In the genomic region with DNA sequence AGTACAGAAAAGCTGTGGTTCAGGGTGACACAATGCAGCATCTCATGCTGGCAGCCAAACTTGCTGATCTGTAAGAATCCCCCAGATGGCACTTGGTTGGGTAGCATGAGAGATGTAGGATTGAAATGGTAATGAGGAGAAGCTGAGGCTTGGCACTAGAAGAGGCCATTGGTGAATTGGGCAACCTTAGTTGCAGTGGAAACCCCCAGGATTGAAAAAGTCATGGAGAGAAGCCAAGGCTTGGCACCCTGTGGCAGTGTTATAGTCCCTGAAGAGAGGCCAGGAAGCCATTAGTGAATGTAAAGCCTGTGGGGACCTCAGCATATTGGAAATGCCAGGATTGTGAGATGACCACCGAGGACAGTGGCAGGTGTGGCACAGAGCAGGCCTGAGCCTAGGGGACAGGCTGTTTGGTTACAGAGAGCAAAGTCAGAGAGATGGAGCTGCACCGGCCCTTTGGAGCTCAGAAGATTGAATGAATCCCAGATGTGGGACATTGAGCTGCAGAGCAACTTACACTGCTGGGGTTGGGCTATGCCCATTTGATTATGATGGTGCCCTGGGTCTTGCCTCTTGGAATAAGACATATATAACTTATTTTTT, we compare ENCODE assay signal across 20 mouse cellular contexts. TPM values are rescaled to one million over a fixed set of nuclear protein-coding genes. Genes with fewer than 3 reads are reported as not detected.
A peak's percentile ranks its signal among the peaks of the same experiment; 100 is the strongest.
DNase-seq lines count a peak whose midpoint lies in the region; ATAC-seq and TF ChIP-seq lines count a peak whose summit lies in the region.
"Had no signal": no experiment of that assay in that cellular context is flagged by ENCODE, and none has a peak within 500 bp of the region (broad histone marks: within the 10 kb centered on the region; RNA-seq: fewer than 3 reads in every experiment).

No protein-coding gene starts in this region.

- H3K4me1 ChIP-seq in forebrain, embryonic 14.5 days (ENCODE audit: control insufficient read depth, insufficient read depth, low read length), result no peaks in the 10 kb centered on the region
- H3K4me1 ChIP-seq in forebrain, embryonic 11.5 days (replicated peaks; ENCODE audit: control insufficient read depth, insufficient read depth, low read length), result no peaks in the 10 kb centered on the region
- H3K4me1 ChIP-seq in heart, embryonic 12.5 days (replicated peaks), result no peaks in the 10 kb centered on the region
- no peaks in the 10 kb centered on the region for H3K4me1 ChIP-seq in hindbrain, postnatal 0 days (ENCODE audit: insufficient read depth, low read length)
- no peaks in the 10 kb centered on the region for H3K4me1 ChIP-seq in hindbrain, embryonic 10.5 days (replicated peaks)
- no peaks in the 10 kb centered on the region for H3K4me1 ChIP-seq in neural tube, embryonic 14.5 days (ENCODE audit: control insufficient read depth, insufficient read depth, low read length)
- H3K4me1 ChIP-seq: embryonic facial prominence, embryonic 13.5 days; intestine, embryonic 15.5 days had no signal

- no peak overlapping the region for H3K4me2 ChIP-seq in forebrain, embryonic 14.5 days (ENCODE audit: low read length)
- no peak overlapping the region for H3K4me2 ChIP-seq in forebrain, embryonic 11.5 days (ENCODE audit: low read depth, low read length, severe bottlenecking)
- H3K4me2 ChIP-seq in heart, embryonic 12.5 days, result no peak overlapping the region
- H3K4me2 ChIP-seq in hindbrain, postnatal 0 days (ENCODE audit: low read depth, low read length), result no peak overlapping the region
- H3K4me2 ChIP-seq in neural tube, embryonic 14.5 days (ENCODE audit: low read depth, low read length), result no peak overlapping the region
- H3K4me2 ChIP-seq: embryonic facial prominence, embryonic 13.5 days; heart, embryonic 11.5 days; intestine, embryonic 15.5 days had no signal

- H3K27ac ChIP-seq in forebrain, embryonic 14.5 days (ENCODE audit: low read depth, low read length), result no peak overlapping the region
- no peak overlapping the region for H3K27ac ChIP-seq in forebrain, embryonic 11.5 days (ENCODE audit: low read depth, low read length)
- no peak overlapping the region for H3K27ac ChIP-seq in heart, embryonic 12.5 days (ENCODE audit: poor library complexity, severe bottlenecking)
- H3K27ac ChIP-seq in hindbrain, postnatal 0 days, result no peak overlapping the region
- no peak overlapping the region for H3K27ac ChIP-seq in hindbrain, embryonic 10.5 days
- no peak overlapping the region for H3K27ac ChIP-seq in neural tube, embryonic 14.5 days (ENCODE audit: low read depth, low read length)
- H3K27ac ChIP-seq: embryonic facial prominence, embryonic 13.5 days; heart, adult 2 months; intestine, embryonic 15.5 days had no signal

- no peak overlapping the region for H3K9ac ChIP-seq in forebrain, embryonic 14.5 days (ENCODE audit: low read length)
- no peak overlapping the region for H3K9ac ChIP-seq in forebrain, embryonic 11.5 days (ENCODE audit: low read length)
- H3K9ac ChIP-seq in heart, embryonic 12.5 days, result no peak overlapping the region
- H3K9ac ChIP-seq in hindbrain, postnatal 0 days (replicated peaks; ENCODE audit: low read length), result no peak overlapping the region
- no peak overlapping the region for H3K9ac ChIP-seq in neural tube, embryonic 14.5 days (replicated peaks; ENCODE audit: low read depth, low read length)
- H3K9ac ChIP-seq: embryonic facial prominence, embryonic 13.5 days; intestine, embryonic 15.5 days had no signal

- WGBS in forebrain, embryonic 14.5 days, result 91% methylated on average over 2 of the region's 2 CpGs
- WGBS in forebrain, embryonic 11.5 days, result 81% methylated on average over 2 of the region's 2 CpGs
- WGBS in heart, embryonic 12.5 days, result 75% methylated on average over 2 of the region's 2 CpGs
- 45% methylated on average over 2 of the region's 2 CpGs for WGBS in hindbrain, postnatal 0 days
- WGBS in hindbrain, embryonic 10.5 days, result 80% methylated on average over 2 of the region's 2 CpGs
- 70% methylated on average over 2 of the region's 2 CpGs for WGBS in neural tube, embryonic 14.5 days

- TF ChIP-seq CTCF in hindbrain, postnatal 0 days (IDR thresholded peaks at IDR 0.05; ENCODE audit: low read depth), result no peak

- peak; percentile 31 for DNase-seq in forebrain, embryonic 14.5 days (ENCODE audit: low spot score)
- no peak for DNase-seq in forebrain, embryonic 11.5 days (ENCODE audit: low spot score)
- peak; percentile 83 for DNase-seq in heart, adult 11 months
- peak; percentile 36 for DNase-seq in hindbrain, postnatal 0 days (ENCODE audit: low spot score)
- DNase-seq in hindbrain, embryonic 10.5 days (ENCODE audit: low spot score), result no peak
- no peak for DNase-seq in neural tube, embryonic 10.5 days (ENCODE audit: extremely low spot score, low spot score)
- DNase-seq: adrenal gland, postnatal 10 days; cerebellum, adult 11-12 months; cerebellum, adult 9-10 months; cerebellum, postnatal 25 days; gastrocnemius, postnatal 10 days; heart, adult 2 months; kidney, adult 18-20 months had no signal

- ATAC-seq in forebrain, embryonic 14.5 days, result no peak; the same call in 1 of the 2 replicates
- ATAC-seq in forebrain, embryonic 11.5 days (replicated peaks; ENCODE audit: low FRiP score), result no peak
- no peak for ATAC-seq in heart, embryonic 12.5 days (ENCODE audit: insufficient number of reproducible peaks, low FRiP score)
- 0 out of 2 replicates have a peak, but pooled peaks have one; percentile 21 for ATAC-seq in hindbrain, postnatal 0 days
- peak; percentile 68 for ATAC-seq in neural tube, embryonic 14.5 days (ENCODE audit: low read depth)
- ATAC-seq: CD4-positive, CD25-positive, alpha-beta regulatory T cell, adult 4 months; intestine, embryonic 15.5 days had no signal

- no peak overlapping the region for H3K4me3 ChIP-seq in forebrain, embryonic 14.5 days (ENCODE audit: low read depth, low read length)
- H3K4me3 ChIP-seq in forebrain, embryonic 11.5 days (ENCODE audit: low read depth, low read length), result no peak overlapping the region
- no peak overlapping the region for H3K4me3 ChIP-seq in heart, embryonic 12.5 days
- no peak overlapping the region for H3K4me3 ChIP-seq in hindbrain, postnatal 0 days (ENCODE audit: low read length)
- H3K4me3 ChIP-seq in hindbrain, embryonic 10.5 days, result no peak overlapping the region
- no peak overlapping the region for H3K4me3 ChIP-seq in neural tube, embryonic 14.5 days (ENCODE audit: low read depth, low read length)
- H3K4me3 ChIP-seq: embryonic facial prominence, embryonic 13.5 days; heart, adult 2 months; intestine, embryonic 15.5 days had no signal

- H3K27me3 ChIP-seq in forebrain, embryonic 14.5 days (replicated peaks; ENCODE audit: control insufficient read depth, insufficient read depth, low read length), result no peaks in the 10 kb centered on the region
- H3K27me3 ChIP-seq in forebrain, embryonic 11.5 days (ENCODE audit: control insufficient read depth, insufficient read depth, low read length), result no peaks in the 10 kb centered on the region
- H3K27me3 ChIP-seq in heart, embryonic 12.5 days (replicated peaks), result no peaks in the 10 kb centered on the region
- H3K27me3 ChIP-seq in hindbrain, postnatal 0 days (ENCODE audit: insufficient read depth, low read length), result no peaks in the 10 kb centered on the region
- H3K27me3 ChIP-seq in hindbrain, embryonic 10.5 days (ENCODE audit: insufficient read depth, poor library complexity, severe bottlenecking), result no peaks in the 10 kb centered on the region
- H3K27me3 ChIP-seq in neural tube, embryonic 14.5 days (ENCODE audit: control insufficient read depth, insufficient read depth, low read length), result no peaks in the 10 kb centered on the region
- H3K27me3 ChIP-seq: embryonic facial prominence, embryonic 13.5 days; intestine, embryonic 15.5 days had no signal

- H3K36me3 ChIP-seq in forebrain, embryonic 14.5 days (ENCODE audit: control insufficient read depth, insufficient read depth, low read length), result no peaks in the 10 kb centered on the region
- no peaks in the 10 kb centered on the region for H3K36me3 ChIP-seq in forebrain, embryonic 11.5 days (ENCODE audit: control insufficient read depth, insufficient read depth, low read length)
- H3K36me3 ChIP-seq in heart, embryonic 12.5 days, result no peaks in the 10 kb centered on the region
- H3K36me3 ChIP-seq in hindbrain, postnatal 0 days (ENCODE audit: insufficient read depth, low read length), result no peaks in the 10 kb centered on the region
- no peaks in the 10 kb centered on the region for H3K36me3 ChIP-seq in hindbrain, embryonic 10.5 days
- no peaks in the 10 kb centered on the region for H3K36me3 ChIP-seq in neural tube, embryonic 14.5 days (ENCODE audit: control insufficient read depth, insufficient read depth, low read length)
- H3K36me3 ChIP-seq: embryonic facial prominence, embryonic 13.5 days; G1E; intestine, embryonic 15.5 days had no signal

- no peaks in the 10 kb centered on the region for H3K9me3 ChIP-seq in forebrain, embryonic 14.5 days (replicated peaks; ENCODE audit: control insufficient read depth, low read length)
- H3K9me3 ChIP-seq in forebrain, embryonic 11.5 days (ENCODE audit: control insufficient read depth, low read length), result no peaks in the 10 kb centered on the region
- H3K9me3 ChIP-seq in heart, embryonic 12.5 days (replicated peaks), result no peaks in the 10 kb centered on the region
- no peaks in the 10 kb centered on the region for H3K9me3 ChIP-seq in hindbrain, postnatal 0 days (ENCODE audit: low read length)
- no peaks in the 10 kb centered on the region for H3K9me3 ChIP-seq in hindbrain, embryonic 10.5 days
- H3K9me3 ChIP-seq in neural tube, embryonic 14.5 days (ENCODE audit: control insufficient read depth, low read length), result no peaks in the 10 kb centered on the region
- H3K9me3 ChIP-seq: embryonic facial prominence, embryonic 13.5 days; G1E; intestine, embryonic 15.5 days had no signal

RNA-seq across cellular contexts. Expression of a gene that starts 12.7 kb away (rescaled TPM):
- polyA plus RNA-seq in forebrain, embryonic 14.5 days (2014; fragmentation: Nextera tagmentation; extraction: Ambion mirVana), result 6.6 and 7.0 TPM in 2 replicates
- 21.8 and 25.3 TPM in 2 replicates for polyA plus RNA-seq in forebrain, embryonic 11.5 days (2014; fragmentation: Nextera tagmentation; extraction: Ambion mirVana)
- 62.6 and 63.3 TPM in 2 replicates for polyA plus RNA-seq in heart, embryonic 12.5 days (2016; fragmentation: Nextera tagmentation; extraction: Ambion mirVana)
- total RNA-seq in hindbrain, postnatal 0 days (2014; rRNA removed), result 32.4 and 35.4 TPM in 2 replicates
- polyA plus RNA-seq in hindbrain, postnatal 0 days (2015; fragmentation: Nextera tagmentation; extraction: Ambion mirVana), result 9.4 and 9.6 TPM in 2 replicates
- polyA plus RNA-seq in hindbrain, embryonic 10.5 days (2016; fragmentation: Nextera tagmentation; extraction: Ambion mirVana), result 6.7 and 7.9 TPM in 2 replicates
- 8.8 and 11.1 TPM in 2 replicates for polyA plus RNA-seq in neural tube, embryonic 14.5 days (2014; fragmentation: Nextera tagmentation; extraction: Ambion mirVana)

Comparison
In these comparisons a context has a peak if more than half of its experiments do, and no peak if none do; other contexts are left out.
1. DNase-seq: peak in forebrain, embryonic 14.5 days (single experiment), heart, adult 11 months (single experiment) and hindbrain, postnatal 0 days (single experiment); none in forebrain, embryonic 11.5 days (single experiment), hindbrain, embryonic 10.5 days (single experiment) and neural tube, embryonic 10.5 days (single experiment).
2. ATAC-seq: peak in hindbrain, postnatal 0 days (single experiment) and neural tube, embryonic 14.5 days (single experiment); none in forebrain, embryonic 14.5 days (single experiment), forebrain, embryonic 11.5 days (single experiment) and heart, embryonic 12.5 days (single experiment).